24 mouse cellular contexts compared by ENCODE assay signal in genomic region chr10:24491848-24492247, GRCm38 (mm10).
DNase-seq lines count a peak whose midpoint lies in the region; ATAC-seq and TF ChIP-seq lines count a peak whose summit lies in the region.
"Had no signal": no experiment of that assay in that cellular context is flagged by ENCODE, and none has a peak within 500 bp of the region (broad histone marks: within the 10 kb centered on the region; RNA-seq: fewer than 3 reads in every experiment).

No protein-coding gene starts in this region.

- H3ac ChIP-seq in C2C12 (ENCODE audit: control insufficient read depth, insufficient read length, low read depth), result no peak overlapping the region

- peaks cover 11% of the 10 kb centered on the region for H3K4me1 ChIP-seq in embryonic fibroblast, embryonic 13.5 days (ENCODE audit: control insufficient read depth, insufficient read depth, low read length)
- H3K4me1 ChIP-seq in forebrain, postnatal 0 days (ENCODE audit: insufficient read depth), result no peaks in the 10 kb centered on the region
- H3K4me1 ChIP-seq: forebrain, embryonic 10.5 days; forebrain, embryonic 12.5 days had no signal

- H3K27ac ChIP-seq in embryonic fibroblast, embryonic 13.5 days (ENCODE audit: insufficient read depth, low read length), result peak overlapping the region; percentile 65; the same call in 1 of the 2 replicates
- H3K27ac ChIP-seq in forebrain, postnatal 0 days (ENCODE audit: low read depth, low read length), result no peak overlapping the region
- H3K27ac ChIP-seq: embryonic facial prominence, embryonic 10.5 days; embryonic facial prominence, embryonic 12.5 days; forebrain, embryonic 10.5 days; forebrain, embryonic 12.5 days had no signal

- no peaks in the 10 kb centered on the region for H3K27me3 ChIP-seq in C2C12 (ENCODE audit: control insufficient read depth, insufficient read depth, insufficient read length)
- no peaks in the 10 kb centered on the region for H3K27me3 ChIP-seq in forebrain, postnatal 0 days (ENCODE audit: insufficient read depth, low read length)
- H3K27me3 ChIP-seq: CH12.LX; embryonic facial prominence, embryonic 12.5 days; forebrain, embryonic 12.5 days had no signal

- no peaks in the 10 kb centered on the region for H3K36me3 ChIP-seq in C2C12 (ENCODE audit: control insufficient read depth, insufficient read depth)
- no peaks in the 10 kb centered on the region for H3K36me3 ChIP-seq in forebrain, postnatal 0 days (ENCODE audit: insufficient read depth)
- H3K36me3 ChIP-seq: embryonic facial prominence, embryonic 10.5 days; embryonic facial prominence, embryonic 12.5 days; forebrain, embryonic 10.5 days; forebrain, embryonic 12.5 days; G1E had no signal

- TF ChIP-seq POLR2A in embryonic fibroblast, embryonic 13.5 days (IDR thresholded peaks at IDR 0.05; ENCODE audit: low read depth, low read length), result no peak

- peak; percentile 14 for DNase-seq in adrenal gland, adult 2 months
- no peak for DNase-seq in adrenal gland, adult 8-10 months
- DNase-seq in cerebellum, postnatal 14 days, result no peak
- no peak for DNase-seq in forebrain, postnatal 0 days
- no peak for DNase-seq in heart, adult 18-20 months
- DNase-seq: adrenal gland, postnatal 10 days; adrenal gland, postnatal 25 days; B cell, adult 2 months; cerebellum, adult 11 months; cerebellum, adult 18-20 months; cerebellum, adult 8-10 months; cerebellum, adult 9-11 months; cerebellum, postnatal 25 days had no signal

- H3K79me3 ChIP-seq in C2C12 (ENCODE audit: low read depth), result no peaks in the 10 kb centered on the region

- no peak for TF ChIP-seq CTCF in C2C12 (IDR thresholded peaks at IDR 0.05; ENCODE audit: control insufficient read depth, insufficient read depth, insufficient read length)
- no peak for TF ChIP-seq CTCF in embryonic fibroblast, embryonic 13.5 days (IDR thresholded peaks at IDR 0.05; ENCODE audit: borderline replicate concordance, insufficient read depth, low read length)
- no peak for TF ChIP-seq CTCF in forebrain, postnatal 0 days (IDR thresholded peaks at IDR 0.05; ENCODE audit: low read depth)

- no peaks in the 10 kb centered on the region for H3K79me2 ChIP-seq in C2C12 (ENCODE audit: control insufficient read depth, insufficient read depth)

- WGBS in forebrain, postnatal 0 days, result 88% methylated on average over 3 of the region's 3 CpGs

- no peak overlapping the region for H3K9ac ChIP-seq in forebrain, postnatal 0 days
- H3K9ac ChIP-seq: embryonic facial prominence, embryonic 12.5 days; forebrain, embryonic 12.5 days had no signal

- H3K4me2 ChIP-seq in forebrain, postnatal 0 days (ENCODE audit: low read depth), result no peak overlapping the region
- H3K4me2 ChIP-seq: embryonic facial prominence, embryonic 12.5 days; forebrain, embryonic 12.5 days had no signal

- no peak for ATAC-seq in forebrain, postnatal 0 days
- ATAC-seq: forebrain, embryonic 14.5 days; forebrain, embryonic 16.5 days had no signal

- no peak overlapping the region for H3K4me3 ChIP-seq in C2C12 (ENCODE audit: insufficient read depth, poor library complexity, severe bottlenecking)
- no peak overlapping the region for H3K4me3 ChIP-seq in embryonic fibroblast, embryonic 13.5 days (ENCODE audit: insufficient read depth, low read length)
- H3K4me3 ChIP-seq in forebrain, postnatal 0 days (ENCODE audit: low read depth, low read length), result no peak overlapping the region
- H3K4me3 ChIP-seq: embryonic facial prominence, embryonic 10.5 days; embryonic facial prominence, embryonic 12.5 days; erythroblast, embryonic 14.5 days; forebrain, embryonic 10.5 days; forebrain, embryonic 12.5 days had no signal

- H3K9me3 ChIP-seq in forebrain, postnatal 0 days (ENCODE audit: low read length), result no peaks in the 10 kb centered on the region
- H3K9me3 ChIP-seq: embryonic facial prominence, embryonic 10.5 days; embryonic facial prominence, embryonic 12.5 days; forebrain, embryonic 10.5 days; forebrain, embryonic 12.5 days; G1E had no signal

TF ChIP-seq in C2C12, 6 proteins besides CTCF, POLR2A, EP300 and RAD21:
- no peak for TF ChIP-seq FOSL1 (IDR thresholded peaks at IDR 0.05; ENCODE audit: insufficient read depth, low read length, poor library complexity, severe bottlenecking)
- TF ChIP-seq CEBPB (IDR thresholded peaks at IDR 0.05; ENCODE audit: low read depth), result peak; percentile 82
- TF ChIP-seq MYOD1 (IDR thresholded peaks at IDR 0.05; ENCODE audit: control insufficient read depth, insufficient read length, low read depth), result no peak
- TF ChIP-seq USF1 (IDR thresholded peaks at IDR 0.05; ENCODE audit: low read depth), result no peak
- no peak for TF ChIP-seq MAX (IDR thresholded peaks at IDR 0.05)
- TF ChIP-seq MYOG (IDR thresholded peaks at IDR 0.05; ENCODE audit: control insufficient read depth, extremely low read depth, insufficient read length), result no peak
